Mouse (Mus musculus): ENCODE data around the gene Becn1. TPM values are rescaled to one million over a fixed set of nuclear protein-coding genes. Genes with fewer than 3 reads are reported as not detected.
A peak's percentile ranks its signal among the peaks of the same experiment; 100 is the strongest.

The Becn1 gene
- 135 and 142 TPM in 2 replicates for polyA plus RNA-seq (2015; fragmentation: Nextera tagmentation; extraction: Ambion mirVana)

- 6% methylated on average over 39 of the region's 39 CpGs for WGBS
- no peaks in the 10 kb centered on the region for H3K9me3 ChIP-seq
- peaks cover 13% of the 10 kb centered on the region for H3K4me1 ChIP-seq
- H3K27me3 ChIP-seq (replicated peaks), result no peaks in the 10 kb centered on the region
- H3K27ac ChIP-seq, result peak within 1 kb of the TSS; percentile 52
- H3K4me3 ChIP-seq (replicated peaks), result peak within 1 kb of the TSS; percentile 84
- ATAC-seq (ENCODE audit: insufficient read depth, low FRiP score, low read depth), result peak; percentile 88
- peaks cover 11% of the 10 kb centered on the region; the same call in 1 of the 2 replicates for H3K36me3 ChIP-seq
- H3K4me2 ChIP-seq, result peak within 1 kb of the TSS; percentile 81
- H3K9ac ChIP-seq, result peak within 1 kb of the TSS; percentile 63
Observed at GRCm38 (mm10) chr11:101302004-101302798, at the start of gene Becn1. Becn1 (minus strand) TSS chr11:101302286.

DNA sequence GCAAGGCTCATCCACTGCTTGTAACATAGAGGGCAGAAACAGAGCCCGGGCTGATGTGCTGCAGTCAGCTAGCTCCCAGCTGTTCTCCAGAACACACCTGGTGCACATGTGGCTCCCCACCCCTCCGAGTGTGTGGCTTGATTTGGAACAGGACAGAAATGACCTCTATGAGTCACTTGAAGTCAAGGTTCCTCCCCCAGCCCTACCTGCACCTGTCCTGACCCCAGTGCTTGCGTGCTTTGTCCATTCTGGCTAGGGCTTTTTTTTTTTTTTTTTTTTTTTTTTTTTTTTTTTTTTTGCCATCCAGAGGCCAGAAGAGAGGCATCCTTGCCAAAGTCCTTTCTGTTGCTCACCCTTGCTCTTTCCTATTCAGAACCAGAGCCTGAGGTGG lies 49.6 kb upstream of the Becn1 start:
- no peak for ATAC-seq (ENCODE audit: insufficient read depth, low FRiP score, low read depth)
- no peak overlapping the region for H3K4me3 ChIP-seq (replicated peaks)
- no peaks in the 10 kb centered on the region for H3K36me3 ChIP-seq
- no peak overlapping the region for H3K27ac ChIP-seq
- H3K27me3 ChIP-seq (replicated peaks), result no peaks in the 10 kb centered on the region
- no peaks in the 10 kb centered on the region for H3K9me3 ChIP-seq
- no peak overlapping the region for H3K4me2 ChIP-seq
- no peaks in the 10 kb centered on the region for H3K4me1 ChIP-seq
- H3K9ac ChIP-seq, result no peak overlapping the region
- WGBS, result 48% methylated on average over 3 of the region's 3 CpGs

DNA sequence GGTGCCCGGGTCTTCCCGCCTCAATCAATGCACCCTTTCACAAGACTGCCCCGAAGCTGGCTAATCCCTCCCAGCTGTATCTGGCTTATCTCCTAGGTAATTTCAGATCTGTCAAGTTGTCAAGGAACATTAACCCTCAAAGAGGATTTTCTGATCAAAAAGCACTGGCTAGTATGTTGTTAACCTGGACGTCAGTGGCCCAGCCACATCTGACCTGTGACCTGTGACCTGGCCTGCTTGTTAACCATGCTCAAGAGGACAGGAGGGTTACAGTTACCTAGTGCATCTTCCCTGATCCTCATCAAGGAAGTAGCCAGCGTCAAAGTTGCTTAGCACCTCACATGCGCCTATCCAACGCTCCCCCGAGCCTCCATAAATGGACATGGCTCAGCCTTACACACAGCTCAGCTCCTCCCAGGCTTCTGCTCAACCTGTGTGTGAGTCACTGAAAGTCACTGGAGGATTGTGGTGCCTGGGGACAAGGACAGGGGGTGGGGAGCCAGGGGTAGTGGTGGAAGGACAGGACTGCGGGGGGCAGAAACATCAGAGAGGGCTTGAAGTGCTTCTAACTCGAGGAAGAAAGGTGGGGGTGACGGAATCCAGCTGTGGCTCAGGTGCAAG lies 49.1 kb upstream of the Becn1 start:
- H3K4me1 ChIP-seq, result no peaks in the 10 kb centered on the region
- no peaks in the 10 kb centered on the region for H3K36me3 ChIP-seq
- H3K9me3 ChIP-seq, result no peaks in the 10 kb centered on the region
- no peak for ATAC-seq (ENCODE audit: insufficient read depth, low FRiP score, low read depth)
- H3K4me2 ChIP-seq, result no peak overlapping the region
- WGBS, result 49% methylated on average over 11 of the region's 11 CpGs
- no peaks in the 10 kb centered on the region for H3K27me3 ChIP-seq (replicated peaks)
- H3K9ac ChIP-seq, result no peak overlapping the region
- no peak overlapping the region for H3K4me3 ChIP-seq (replicated peaks)
- no peak overlapping the region for H3K27ac ChIP-seq

DNA sequence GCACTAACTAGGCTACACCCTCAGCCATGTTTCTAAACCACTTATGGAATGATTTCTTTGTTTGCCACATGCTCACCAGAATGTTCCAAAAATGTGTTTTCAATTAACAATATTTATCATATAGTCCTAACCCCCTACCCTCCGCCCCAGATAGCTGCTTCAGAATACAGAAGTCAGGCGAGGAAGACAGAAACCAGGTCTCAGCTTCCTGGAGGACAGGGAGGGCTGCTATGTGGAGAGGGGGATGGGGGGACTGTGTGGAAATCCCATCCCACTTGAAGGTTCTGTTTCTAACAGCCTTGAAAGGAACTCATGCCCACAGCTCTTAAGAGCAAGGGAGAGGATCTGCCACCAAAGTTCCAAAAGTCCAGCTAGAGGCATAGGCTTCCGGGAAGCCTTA lies 47.1 kb upstream of the Becn1 start:
- WGBS, result 69% methylated on average over 3 of the region's 3 CpGs
- ATAC-seq (ENCODE audit: insufficient read depth, low FRiP score, low read depth), result no peak

DNA sequence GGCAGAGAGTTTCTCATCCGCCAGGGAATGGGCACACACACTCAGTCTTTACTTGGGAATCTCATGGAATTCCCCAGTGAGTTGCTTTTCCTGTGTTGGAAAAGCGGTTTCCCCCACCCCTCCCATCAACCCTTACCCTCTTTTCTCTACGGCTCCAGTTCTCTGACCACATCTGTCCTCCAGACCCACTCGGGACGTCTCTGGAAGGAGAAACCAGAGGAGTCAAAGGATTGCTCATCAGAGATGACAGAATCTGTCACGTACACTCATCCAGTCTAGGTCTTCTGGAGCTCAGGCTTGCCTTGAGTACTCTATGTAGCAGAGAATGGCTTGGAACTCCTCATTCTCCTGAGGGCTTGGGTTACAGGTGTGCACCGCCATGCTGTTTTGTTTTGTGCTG lies 46.7 kb upstream of the Becn1 start:
- H3K27ac ChIP-seq, result no peak overlapping the region
- H3K4me1 ChIP-seq, result no peaks in the 10 kb centered on the region
- H3K4me3 ChIP-seq (replicated peaks), result no peak overlapping the region
- ATAC-seq (ENCODE audit: insufficient read depth, low FRiP score, low read depth), result no peak
- H3K4me2 ChIP-seq, result no peak overlapping the region
- H3K36me3 ChIP-seq, result no peaks in the 10 kb centered on the region
- no peaks in the 10 kb centered on the region for H3K27me3 ChIP-seq (replicated peaks)
- H3K9ac ChIP-seq, result no peak overlapping the region
- WGBS, result 67% methylated on average over 7 of the region's 7 CpGs
- H3K9me3 ChIP-seq, result no peaks in the 10 kb centered on the region

More for the DNA sequence above, 47.1 kb upstream of the Becn1 start:
- H3K4me3 ChIP-seq (replicated peaks), result no peak overlapping the region
- no peaks in the 10 kb centered on the region for H3K4me1 ChIP-seq
- H3K27ac ChIP-seq, result no peak overlapping the region
- H3K9me3 ChIP-seq, result no peaks in the 10 kb centered on the region
- H3K4me2 ChIP-seq, result no peak overlapping the region
- no peaks in the 10 kb centered on the region for H3K36me3 ChIP-seq
- no peak overlapping the region for H3K9ac ChIP-seq
- H3K27me3 ChIP-seq (replicated peaks), result no peaks in the 10 kb centered on the region

- Histone ChIP-seq H3K4me1 (no peaks in the 10 kb centered on the region), H3K9me3 (no peaks in the 10 kb centered on the region), H3K4me3 (replicated peaks) (no peak overlapping the region), H3K36me3 (no peaks in the 10 kb centered on the region), H3K27me3 (replicated peaks) (no peaks in the 10 kb centered on the region), H3K9ac (no peak overlapping the region), H3K27ac (no peak overlapping the region), H3K4me2 (no peak overlapping the region)
- ATAC-seq (ENCODE audit: insufficient read depth, low FRiP score, low read depth), result no peak
- WGBS, result 67% methylated on average over 10 of the region's 10 CpGs
Observed at GRCm38 (mm10) chr11:101347083-101347775, 45.1 kb upstream of the Becn1 start.

- peak overlapping the region; percentile 14 for H3K4me3 ChIP-seq (replicated peaks)
- peaks cover 9% of the 10 kb centered on the region for H3K4me1 ChIP-seq
- no peak overlapping the region for H3K9ac ChIP-seq
- no peaks in the 10 kb centered on the region for H3K36me3 ChIP-seq
- H3K27me3 ChIP-seq (replicated peaks), result no peaks in the 10 kb centered on the region
- peak overlapping the region; percentile 12; the same call in 1 of the 2 replicates for H3K27ac ChIP-seq
- WGBS, result 3% methylated on average over 9 of the region's 9 CpGs
- ATAC-seq (ENCODE audit: insufficient read depth, low FRiP score, low read depth), result peak; percentile 84; the same call in 1 of the 2 replicates
- peak overlapping the region; percentile 47 for H3K4me2 ChIP-seq
- H3K9me3 ChIP-seq, result no peaks in the 10 kb centered on the region
Observed at GRCm38 (mm10) chr11:101338123-101338760, 36.2 kb upstream of the Becn1 start.

- Histone ChIP-seq H3K27me3 (replicated peaks) (no peaks in the 10 kb centered on the region), H3K4me1 (peaks cover 10% of the 10 kb centered on the region), H3K36me3 (no peaks in the 10 kb centered on the region), H3K9me3 (no peaks in the 10 kb centered on the region), H3K9ac (no peak overlapping the region), H3K4me3 (replicated peaks) (no peak overlapping the region), H3K4me2 (no peak overlapping the region), H3K27ac (no peak overlapping the region)
- no peak for ATAC-seq (ENCODE audit: insufficient read depth, low FRiP score, low read depth)
- 73% methylated on average over 9 of the region's 9 CpGs for WGBS
Observed at GRCm38 (mm10) chr11:101335685-101336084, 33.6 kb upstream of the Becn1 start.

- H3K9me3 ChIP-seq, result no peaks in the 10 kb centered on the region
- no peaks in the 10 kb centered on the region for H3K36me3 ChIP-seq
- H3K4me2 ChIP-seq, result no peak overlapping the region
- no peak overlapping the region for H3K4me3 ChIP-seq (replicated peaks)
- H3K4me1 ChIP-seq, result peaks cover 11% of the 10 kb centered on the region
- no peak for ATAC-seq (ENCODE audit: insufficient read depth, low FRiP score, low read depth)
- H3K27ac ChIP-seq, result no peak overlapping the region
- no peaks in the 10 kb centered on the region for H3K27me3 ChIP-seq (replicated peaks)
- no peak overlapping the region for H3K9ac ChIP-seq
- 18% methylated on average over 6 of the region's 6 CpGs for WGBS
Observed at GRCm38 (mm10) chr11:101334516-101334915, 32.4 kb upstream of the Becn1 start.

- Histone ChIP-seq H3K4me1 (peaks cover 11% of the 10 kb centered on the region), H3K4me3 (replicated peaks) (0 out of 2 replicates have a peak overlapping the region, but pooled peaks have one; percentile 6), H3K27me3 (replicated peaks) (no peaks in the 10 kb centered on the region), H3K4me2 (peak overlapping the region; percentile 19; the same call in 1 of the 2 replicates), H3K9ac (no peak overlapping the region), H3K9me3 (no peaks in the 10 kb centered on the region), H3K36me3 (no peaks in the 10 kb centered on the region), H3K27ac (no peak overlapping the region)
- ATAC-seq (ENCODE audit: insufficient read depth, low FRiP score, low read depth), result no peak
- 52% methylated on average over 10 of the region's 10 CpGs for WGBS
Observed at GRCm38 (mm10) chr11:101334023-101334422, 31.9 kb upstream of the Becn1 start.

DNA sequence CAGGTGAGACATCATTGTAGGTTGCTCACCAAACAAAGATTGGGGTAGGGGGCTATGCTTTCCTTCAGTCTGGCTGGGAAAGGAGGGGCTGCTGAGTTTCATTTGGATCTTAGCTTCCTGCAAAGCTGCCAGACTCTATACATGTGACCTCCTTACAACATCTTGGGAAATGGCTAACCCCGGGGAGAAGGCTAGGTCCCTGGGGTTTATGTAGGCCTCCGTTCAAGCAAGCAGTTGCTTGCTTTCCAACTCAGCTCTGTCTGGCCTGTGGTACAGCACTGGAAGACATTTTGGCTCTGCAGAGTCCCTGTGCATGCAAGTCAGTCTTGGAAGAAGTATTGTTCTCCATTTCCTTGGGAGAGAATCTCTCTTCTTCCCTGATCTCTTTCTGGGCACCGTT lies 30.5 kb upstream of the Becn1 start:
- no peak for ATAC-seq (ENCODE audit: insufficient read depth, low FRiP score, low read depth)
- Histone ChIP-seq H3K9ac (no peak overlapping the region), H3K36me3 (no peaks in the 10 kb centered on the region), H3K27ac (no peak overlapping the region), H3K9me3 (no peaks in the 10 kb centered on the region), H3K4me3 (replicated peaks) (no peak overlapping the region), H3K4me2 (peak overlapping the region; percentile 24; the same call in 1 of the 2 replicates), H3K27me3 (replicated peaks) (no peaks in the 10 kb centered on the region), H3K4me1 (peaks cover 6% of the 10 kb centered on the region)
- 69% methylated on average over 3 of the region's 3 CpGs for WGBS
